Mouse (Mus musculus) lung, embryonic 14.5 days (tissue): ENCODE data around the gene 2310034G01Rik. TPM values are rescaled to one million over a fixed set of nuclear protein-coding genes. Genes with fewer than 3 reads are reported as not detected.

Experiments used
- ATAC-seq: fragments of 200-750 bp; cut with Nextera tagmentation; 2 replicates; pipeline ENCODE4 v1.8.0; 2017; ENCODE audit warnings: mild to moderate bottlenecking, moderate TSS enrichment, moderate library complexity; ENCODE audit not compliant: insufficient read depth
- DNase-seq: peaks from one replicate; pipeline ENCODE4 v3.0.0-alpha.2; 2015
- H3K27ac ChIP-seq: fragments of 300-500 bp; sonication (generic); 2 replicates; pipeline ENCODE4 v1.5.1; 2014; ENCODE audit warnings: low read depth, mild to moderate bottlenecking, moderate library complexity
- H3K27me3 ChIP-seq: fragments of 300-500 bp; sonication (generic); 2 replicates; pipeline ENCODE4 v1.6.1; 2014; ENCODE audit warnings: low read length, control low read depth; ENCODE audit not compliant: insufficient read depth
- H3K36me3 ChIP-seq: fragments of 300-500 bp; sonication (generic); 2 replicates; pipeline ENCODE4 v1.6.1; 2014; ENCODE audit warnings: control low read depth; ENCODE audit not compliant: insufficient read depth
- H3K4me1 ChIP-seq: fragments of 300-500 bp; sonication (generic); 2 replicates; pipeline ENCODE4 v1.6.1; 2014; ENCODE audit warnings: antibody characterized with exemption, control low read depth; ENCODE audit not compliant: insufficient read depth
- H3K4me2 ChIP-seq: fragments of 300-500 bp; sonication (generic); 2 replicates; pipeline ENCODE4 v1.6.1; 2014; ENCODE audit warnings: mild to moderate bottlenecking
- H3K4me3 ChIP-seq: fragments of 300-500 bp; sonication (generic); 2 replicates; pipeline ENCODE4 v1.5.1; 2014; ENCODE audit warnings: low read depth, low read length
- H3K9ac ChIP-seq: fragments of 300-500 bp; sonication (generic); 2 replicates; pipeline ENCODE4 v1.6.1; 2014
- H3K9me3 ChIP-seq: fragments of 300-500 bp; sonication (generic); 2 replicates; pipeline ENCODE4 v1.6.1; 2016; ENCODE audit warnings: low read depth, low read length, control low read depth
- CTCF ChIP-seq: IDR thresholded peaks from 2 replicates; pipeline ENCODE4 v1.5.1; 2016; ENCODE audit warnings: antibody characterized with exemption, low read depth
- WGBS: fragments of 180-500 bp; shearing (Covaris S2); extraction: QIAGEN DNeasy Blood & Tissue Kit; methylation state at CpG from one replicate; pipeline ENCODE4 v1.1.7; 2014; 5-methylcytosine and 5-hydroxymethylcytosine counted together
- polyA plus RNA-seq: library from polyadenylated mRNA; unstranded; fragments of >200 nt; fragmentation: Nextera tagmentation; extraction: Ambion mirVana; gene quantifications from 2 replicates; pipeline ENCODE4 v1.2.1, GENCODE M21; 2014

The 2310034G01Rik gene
- polyA plus RNA-seq, 1 experiment from 2014 or later: 1.1 TPM

DNA sequence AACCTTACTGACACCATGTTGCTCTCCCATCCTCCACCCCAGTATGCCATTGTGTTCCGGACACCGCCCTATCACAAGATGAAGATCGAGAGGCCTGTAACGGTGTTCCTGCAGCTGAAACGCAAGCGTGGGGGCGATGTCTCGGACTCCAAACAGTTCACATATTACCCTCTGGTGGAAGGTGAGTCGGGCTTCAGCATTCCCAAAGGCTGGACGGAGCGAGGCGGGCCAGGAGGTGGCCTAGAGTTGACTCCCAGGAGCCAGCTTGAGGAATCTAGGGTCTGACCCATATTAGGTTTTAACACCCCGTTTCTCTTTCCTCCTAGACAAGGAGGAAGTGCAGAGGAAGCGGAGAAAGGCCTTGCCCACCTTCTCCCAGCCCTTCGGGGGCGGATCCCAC is 41.8 kb downstream of the 2310034G01Rik start:
- 0 out of 2 replicates have a peak, but pooled peaks cover 3% of the 10 kb centered on the region for H3K4me1 ChIP-seq
- no peak for TF ChIP-seq CTCF
- no peak for ATAC-seq
- no peak overlapping the region for H3K27ac ChIP-seq
- H3K36me3 ChIP-seq: peaks cover 15% of the 10 kb centered on the region; the same call in 1 of the 2 replicates
- no peak for DNase-seq
- H3K27me3 ChIP-seq: 0 out of 2 replicates have a peak, but pooled peaks cover 7% of the 10 kb centered on the region
- peak overlapping the region; percentile 80 for H3K4me2 ChIP-seq
- 0 out of 2 replicates have a peak overlapping the region, but pooled peaks have one; percentile 38 for H3K4me3 ChIP-seq
- H3K9me3 ChIP-seq: no peaks in the 10 kb centered on the region
- H3K9ac ChIP-seq: no peak overlapping the region
- WGBS: 65% methylated on average over 16 of the region's 16 CpGs

DNA sequence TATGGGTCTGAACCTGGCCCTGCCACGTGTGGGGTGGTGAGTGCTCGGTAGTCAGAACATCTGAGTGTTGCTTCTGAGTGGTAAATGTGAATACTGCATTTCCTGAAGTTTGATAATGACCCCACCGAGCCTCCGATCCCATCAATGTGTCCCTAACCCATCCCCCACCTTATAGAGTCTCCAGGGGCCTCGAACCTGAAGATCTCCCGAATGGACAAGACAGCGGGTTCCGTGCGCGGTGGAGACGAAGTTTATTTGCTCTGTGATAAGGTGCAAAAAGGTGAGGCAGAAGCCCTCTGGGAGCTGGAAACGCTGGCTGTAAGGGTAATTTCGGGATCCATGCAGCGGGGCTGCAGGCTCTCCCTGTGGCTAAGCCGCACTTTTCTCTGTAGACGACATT is 42.3 kb downstream of the 2310034G01Rik start:
- no peak overlapping the region for H3K4me3 ChIP-seq
- WGBS: 72% methylated on average over 16 of the region's 16 CpGs
- no peaks in the 10 kb centered on the region for H3K9me3 ChIP-seq
- ATAC-seq: no peak
- no peak overlapping the region for H3K27ac ChIP-seq
- no peak overlapping the region for H3K4me2 ChIP-seq
- H3K9ac ChIP-seq: no peak overlapping the region
- H3K36me3 ChIP-seq: peaks cover 15% of the 10 kb centered on the region; the same call in 1 of the 2 replicates
- 0 out of 2 replicates have a peak, but pooled peaks cover 3% of the 10 kb centered on the region for H3K4me1 ChIP-seq
- no peak for DNase-seq
- no peak for TF ChIP-seq CTCF
- 0 out of 2 replicates have a peak, but pooled peaks cover 7% of the 10 kb centered on the region for H3K27me3 ChIP-seq

DNA sequence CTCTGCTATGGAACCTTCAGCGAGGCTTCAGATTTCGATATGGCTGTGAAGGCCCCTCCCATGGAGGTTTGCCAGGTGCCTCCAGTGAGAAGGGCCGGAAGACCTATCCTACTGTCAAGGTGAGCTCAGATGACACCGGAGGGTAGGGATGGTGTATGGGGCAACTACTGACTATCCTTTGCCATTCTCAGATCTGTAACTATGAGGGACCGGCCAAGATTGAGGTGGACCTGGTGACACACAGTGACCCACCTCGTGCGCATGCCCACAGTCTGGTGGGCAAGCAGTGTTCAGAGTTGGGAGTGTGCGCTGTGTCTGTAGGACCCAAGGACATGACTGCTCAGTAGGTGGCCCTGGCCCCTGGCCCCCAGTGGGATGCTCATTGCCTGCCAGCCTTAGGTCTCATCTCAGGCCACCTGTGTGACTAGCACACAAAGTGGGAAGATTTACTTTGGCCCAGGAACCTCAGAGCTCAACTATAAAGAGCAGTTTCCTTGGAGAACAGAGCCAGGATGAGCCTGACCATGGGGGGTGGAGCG is 43.3 kb downstream of the 2310034G01Rik start:
- no peak overlapping the region for H3K4me3 ChIP-seq
- H3K4me1 ChIP-seq: 0 out of 2 replicates have a peak, but pooled peaks cover 3% of the 10 kb centered on the region
- DNase-seq (no peak), ATAC-seq (no peak)
- peaks cover 15% of the 10 kb centered on the region; the same call in 1 of the 2 replicates for H3K36me3 ChIP-seq
- WGBS: 90% methylated on average over 9 of the region's 9 CpGs
- H3K9me3 ChIP-seq: no peaks in the 10 kb centered on the region
- H3K27me3 ChIP-seq: 0 out of 2 replicates have a peak, but pooled peaks cover 3% of the 10 kb centered on the region
- H3K9ac ChIP-seq: no peak overlapping the region
- H3K4me2 ChIP-seq: no peak overlapping the region
- H3K27ac ChIP-seq: no peak overlapping the region
- no peak for TF ChIP-seq CTCF

DNA sequence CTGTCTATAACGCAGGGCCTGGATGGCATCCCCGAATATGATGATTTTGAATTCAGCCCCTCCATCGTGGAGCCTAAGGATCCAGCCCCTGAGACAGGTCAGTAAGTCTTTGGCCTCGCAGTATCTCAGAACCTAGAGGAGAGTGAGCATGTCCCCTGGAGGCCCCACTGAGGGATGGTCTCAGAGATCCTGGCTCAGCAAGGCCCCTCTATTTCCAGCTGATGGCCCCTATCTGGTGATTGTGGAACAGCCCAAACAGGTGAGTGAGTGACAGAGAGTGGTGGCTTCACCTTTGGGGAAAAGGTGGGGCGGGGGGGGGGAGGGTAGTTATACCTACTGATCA is 43.9 kb downstream of the 2310034G01Rik start:
- H3K4me2 ChIP-seq: peak overlapping the region; percentile 99
- H3K27ac ChIP-seq: no peak overlapping the region; the same call in 1 of the 2 replicates
- H3K36me3 ChIP-seq: peaks cover 14% of the 10 kb centered on the region; the same call in 1 of the 2 replicates
- 51% methylated on average over 5 of the region's 5 CpGs for WGBS
- H3K4me3 ChIP-seq: peak overlapping the region; percentile 68
- 0 out of 2 replicates have a peak, but pooled peaks cover 3% of the 10 kb centered on the region for H3K4me1 ChIP-seq
- peak overlapping the region; percentile 59 for H3K9ac ChIP-seq
- H3K9me3 ChIP-seq: no peaks in the 10 kb centered on the region
- TF ChIP-seq CTCF: no peak
- 0 out of 2 replicates have a peak, but pooled peaks cover 3% of the 10 kb centered on the region for H3K27me3 ChIP-seq
- no peak for DNase-seq
- ATAC-seq: no peak

DNA sequence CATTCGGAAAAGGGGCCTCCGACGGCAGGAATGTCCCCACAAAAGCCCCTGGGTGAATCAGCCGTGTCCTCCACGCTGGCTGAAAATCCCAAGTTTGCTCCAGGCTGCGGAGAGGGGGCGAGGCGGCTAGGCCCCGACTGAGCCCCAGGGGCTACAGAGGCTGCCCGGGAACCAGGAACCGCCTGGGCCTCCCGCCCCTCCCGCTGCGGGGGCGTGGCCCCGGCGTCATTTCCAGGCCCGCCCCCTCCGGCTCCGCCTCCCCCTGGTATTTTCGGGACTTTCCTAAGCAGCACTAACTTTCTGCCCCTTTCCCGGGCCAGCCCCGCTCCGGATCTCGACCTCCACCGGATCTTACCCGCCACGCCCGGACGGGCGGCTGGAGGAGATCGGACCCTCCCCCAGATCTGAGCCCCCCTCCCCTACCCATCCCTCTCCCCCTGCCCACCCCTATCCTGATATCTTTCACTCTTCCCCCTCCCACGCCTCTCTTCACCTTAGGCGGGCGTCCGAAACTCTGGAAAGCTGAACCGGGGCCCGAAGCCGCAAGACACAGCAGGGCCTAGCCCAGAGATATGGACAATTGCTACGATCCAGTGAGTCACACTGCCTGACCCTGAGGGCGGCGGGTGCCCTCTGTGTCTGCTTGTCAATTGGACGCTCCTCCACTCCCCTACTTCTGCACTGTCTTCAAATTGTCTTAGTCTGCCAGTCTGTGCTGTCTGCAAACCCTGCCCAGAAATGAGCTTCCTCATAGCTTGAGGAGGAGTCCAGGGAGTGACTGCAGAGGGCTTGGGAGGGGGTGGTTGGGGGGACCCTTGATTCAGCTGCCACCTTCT is 44.5 kb downstream of the 2310034G01Rik start:
- H3K9me3 ChIP-seq: no peaks in the 10 kb centered on the region

DNA sequence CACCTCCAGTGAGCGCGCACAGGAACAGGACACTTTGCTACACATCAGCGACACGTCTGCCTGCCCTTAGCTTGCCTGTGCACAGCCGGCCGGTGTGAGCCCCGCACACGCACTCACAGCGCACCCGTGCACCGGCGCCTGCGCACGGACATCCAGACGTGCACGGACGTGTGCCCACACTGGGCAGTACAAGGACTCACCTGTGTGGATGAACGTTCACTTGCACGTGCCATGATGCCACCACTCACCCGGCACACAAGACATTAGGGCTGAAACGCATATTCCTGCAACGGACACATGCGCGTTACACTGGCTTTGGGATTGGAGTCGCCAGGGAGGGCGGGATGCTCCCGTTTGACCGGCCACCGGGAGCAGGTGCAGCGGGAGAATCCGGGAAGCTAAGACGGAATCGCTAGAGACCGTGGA is 45.2 kb downstream of the 2310034G01Rik start:
- DNase-seq: no peak
- 1% methylated on average over 34 of the region's 34 CpGs for WGBS
- no peaks in the 10 kb centered on the region for H3K9me3 ChIP-seq

More for the DNA sequence above, 44.5 kb downstream of the 2310034G01Rik start:
- Histone ChIP-seq H3K36me3 (0 out of 2 replicates have a peak, but pooled peaks cover 8% of the 10 kb centered on the region), H3K27ac (peak overlapping the region; percentile 72), H3K4me2 (peak overlapping the region; percentile 99), H3K4me1 (0 out of 2 replicates have a peak, but pooled peaks cover 3% of the 10 kb centered on the region), H3K27me3 (0 out of 2 replicates have a peak, but pooled peaks cover 3% of the 10 kb centered on the region), H3K9ac (peak overlapping the region; percentile 59), H3K4me3 (peak overlapping the region; percentile 68)
- WGBS: under 1% methylated on average over 38 of the region's 43 CpGs
- no peak for TF ChIP-seq CTCF
- DNase-seq (peak; percentile 92), ATAC-seq (peak; percentile 68)

More for the DNA sequence above, 45.2 kb downstream of the 2310034G01Rik start:
- Histone ChIP-seq H3K27ac (peak overlapping the region; percentile 72), H3K4me1 (0 out of 2 replicates have a peak, but pooled peaks cover 3% of the 10 kb centered on the region), H3K4me2 (peak overlapping the region; percentile 99), H3K4me3 (peak overlapping the region; percentile 68), H3K36me3 (0 out of 2 replicates have a peak, but pooled peaks cover 5% of the 10 kb centered on the region), H3K27me3 (0 out of 2 replicates have a peak, but pooled peaks cover 3% of the 10 kb centered on the region), H3K9ac (peak overlapping the region; percentile 59)
- no peak for TF ChIP-seq CTCF
- ATAC-seq: peak; percentile 30
